Mouse (Mus musculus): Measurements from ENCODE around the gene Zfp281. TPM values are rescaled to one million over a fixed set of nuclear protein-coding genes. Genes with fewer than 3 reads are reported as not detected.

The Zfp281 gene
- polyA plus RNA-seq, 1 experiment from 2014 or later = 31.5 TPM

GRCm38 (mm10) chr1:136676445-136676755 is 51.7 kb downstream of the Zfp281 start:
- peaks cover 2% of the 10 kb centered on the region; the same call in 1 of the 2 replicates for H3K27me3 ChIP-seq
- H3K9me3 ChIP-seq = no peaks in the 10 kb centered on the region
- H3K4me2 ChIP-seq (replicated peaks) = no peak overlapping the region
- H3K27ac ChIP-seq = no peak overlapping the region
- no peak overlapping the region for H3K9ac ChIP-seq
- no peaks in the 10 kb centered on the region for H3K36me3 ChIP-seq
- 82% methylated on average over 6 of the region's 6 CpGs for WGBS
- no peak overlapping the region for H3K4me3 ChIP-seq
- no peak for ATAC-seq (ENCODE audit: insufficient number of reproducible peaks, insufficient read depth, low FRiP score, low TSS enrichment)
- H3K4me1 ChIP-seq = peaks cover 5% of the 10 kb centered on the region; the same call in 1 of the 2 replicates

- no peak overlapping the region for H3K9ac ChIP-seq
- H3K4me2 ChIP-seq (replicated peaks) = no peak overlapping the region
- H3K4me3 ChIP-seq = no peak overlapping the region
- H3K27me3 ChIP-seq = peaks cover 2% of the 10 kb centered on the region; the same call in 1 of the 2 replicates
- peaks cover 5% of the 10 kb centered on the region; the same call in 1 of the 2 replicates for H3K4me1 ChIP-seq
- WGBS = 88% methylated on average over 3 of the region's 3 CpGs
- H3K9me3 ChIP-seq = no peaks in the 10 kb centered on the region
- ATAC-seq (ENCODE audit: insufficient number of reproducible peaks, insufficient read depth, low FRiP score, low TSS enrichment) = no peak
- H3K36me3 ChIP-seq = no peaks in the 10 kb centered on the region
- no peak overlapping the region for H3K27ac ChIP-seq
These were observed 53.2 kb downstream of the Zfp281 start for GRCm38 (mm10) chr1:136677847-136678325.

DNA sequence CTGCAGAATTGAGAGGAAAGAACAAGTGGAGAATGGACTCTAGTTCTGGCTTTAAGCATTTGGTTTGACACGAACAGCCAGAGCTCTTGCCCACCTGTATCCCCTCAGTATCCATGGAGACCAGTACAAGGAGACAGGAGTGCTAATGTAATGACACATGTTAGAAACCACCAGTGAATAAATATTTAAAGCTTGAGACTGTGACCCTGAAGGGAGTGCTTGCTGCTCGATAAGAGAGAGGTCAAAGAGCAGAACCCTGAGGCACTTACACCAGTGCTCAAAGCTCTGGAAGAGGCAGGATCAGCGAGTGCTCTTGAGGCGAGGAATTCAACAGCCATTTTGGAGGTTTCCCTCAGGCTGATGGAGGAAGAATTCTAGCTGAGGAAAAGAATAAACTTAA is 54.1 kb downstream of the Zfp281 start:
- H3K4me1 ChIP-seq = peaks cover 7% of the 10 kb centered on the region; the same call in 1 of the 2 replicates
- H3K4me2 ChIP-seq (replicated peaks) = no peak overlapping the region
- no peak overlapping the region for H3K27ac ChIP-seq
- H3K9me3 ChIP-seq = no peaks in the 10 kb centered on the region
- H3K4me3 ChIP-seq = no peak overlapping the region
- no peaks in the 10 kb centered on the region for H3K36me3 ChIP-seq
- peaks cover 2% of the 10 kb centered on the region; the same call in 1 of the 2 replicates for H3K27me3 ChIP-seq
- no peak overlapping the region for H3K9ac ChIP-seq
- WGBS = 36% methylated on average over 4 of the region's 4 CpGs
- ATAC-seq (ENCODE audit: insufficient number of reproducible peaks, insufficient read depth, low FRiP score, low TSS enrichment) = no peak

Other genes starting within 250 kb of the Zfp281 start
- 20.9 and 21.1 TPM in 2 replicates for gene Ddx59, start 209.6 kb upstream of the Zfp281 start, polyA plus RNA-seq (2016; fragmentation: Nextera tagmentation; extraction: Ambion mirVana)
- gene Kif14, start 158.6 kb upstream of the Zfp281 start, polyA plus RNA-seq (2016; fragmentation: Nextera tagmentation; extraction: Ambion mirVana) = 8.7 and 9.0 TPM in 2 replicates